Mouse (Mus musculus) frontal cortex, postnatal 14 days (tissue): ENCODE measurements around the gene Slc26a6.
A peak's percentile ranks its signal among the peaks of the same experiment; 100 is the strongest.

Source experiments
- DNase-seq, 2 experiments: peaks; one replicate each; pipeline ENCODE4 v3.0.0; 2022; ENCODE audit warnings: low spot score in 2 of 2

The Slc26a6 gene

DNA sequence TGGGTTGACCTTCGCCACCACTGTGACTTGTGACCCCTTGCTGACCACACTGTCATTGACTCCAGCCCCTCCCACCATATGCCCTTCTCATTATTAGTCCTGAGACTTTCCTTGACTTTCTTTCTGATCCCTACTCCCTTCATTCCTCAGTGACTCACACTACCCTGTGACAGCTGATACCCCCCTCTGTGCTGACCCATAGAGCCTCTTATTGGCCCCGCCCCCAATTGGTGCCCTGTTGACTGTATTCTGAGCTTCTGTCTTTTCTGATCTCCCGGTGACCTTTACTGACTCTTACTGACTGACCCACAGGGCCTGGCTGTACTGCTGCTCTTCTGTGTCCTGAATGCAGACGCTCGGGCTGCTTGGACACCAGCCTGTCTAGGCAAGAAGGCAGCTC, 7.7 kb upstream of the Slc26a6 start:
- no peak for DNase-seq

DNA sequence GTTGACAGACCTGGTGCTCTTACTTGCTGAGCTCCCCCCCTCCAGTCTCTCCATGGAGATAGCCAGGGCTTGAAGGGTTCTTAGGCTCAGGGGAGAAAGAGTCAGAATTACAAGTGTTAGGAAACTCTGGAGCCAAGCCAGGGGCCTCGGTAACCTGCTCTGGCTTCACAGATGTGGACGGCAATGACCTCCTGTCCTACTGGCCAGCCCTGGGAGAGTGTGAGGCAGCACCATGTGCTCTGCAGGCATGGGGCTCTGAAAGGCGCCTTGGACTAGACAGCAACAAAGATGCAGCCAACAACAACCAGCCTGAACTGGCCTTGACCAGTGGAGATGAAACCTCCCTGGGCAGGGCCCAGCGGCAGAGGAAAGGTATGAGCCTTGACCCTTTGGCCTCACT, 5.7 kb upstream of the Slc26a6 start:
- no peak for DNase-seq

DNA sequence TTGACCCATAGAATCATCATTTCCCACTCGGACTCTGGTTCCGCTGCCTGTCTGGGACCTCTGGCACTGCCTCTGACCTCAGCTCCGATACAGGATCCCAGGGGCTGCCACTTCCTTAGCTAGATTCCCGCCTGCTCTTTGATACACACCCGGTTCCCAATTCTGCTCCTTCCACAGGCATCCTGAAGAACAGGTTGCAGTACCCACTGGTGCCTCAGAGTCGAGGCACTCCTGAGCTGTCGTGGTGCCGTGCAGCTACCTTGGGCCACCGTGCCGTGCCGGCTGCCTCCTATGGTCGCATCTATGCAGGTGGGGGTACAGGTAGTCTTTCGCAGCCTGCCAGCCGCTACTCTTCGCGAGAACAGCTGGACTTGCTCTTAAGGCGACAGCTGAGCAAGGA, 4.7 kb upstream of the Slc26a6 start:
- no peak for DNase-seq

DNA sequence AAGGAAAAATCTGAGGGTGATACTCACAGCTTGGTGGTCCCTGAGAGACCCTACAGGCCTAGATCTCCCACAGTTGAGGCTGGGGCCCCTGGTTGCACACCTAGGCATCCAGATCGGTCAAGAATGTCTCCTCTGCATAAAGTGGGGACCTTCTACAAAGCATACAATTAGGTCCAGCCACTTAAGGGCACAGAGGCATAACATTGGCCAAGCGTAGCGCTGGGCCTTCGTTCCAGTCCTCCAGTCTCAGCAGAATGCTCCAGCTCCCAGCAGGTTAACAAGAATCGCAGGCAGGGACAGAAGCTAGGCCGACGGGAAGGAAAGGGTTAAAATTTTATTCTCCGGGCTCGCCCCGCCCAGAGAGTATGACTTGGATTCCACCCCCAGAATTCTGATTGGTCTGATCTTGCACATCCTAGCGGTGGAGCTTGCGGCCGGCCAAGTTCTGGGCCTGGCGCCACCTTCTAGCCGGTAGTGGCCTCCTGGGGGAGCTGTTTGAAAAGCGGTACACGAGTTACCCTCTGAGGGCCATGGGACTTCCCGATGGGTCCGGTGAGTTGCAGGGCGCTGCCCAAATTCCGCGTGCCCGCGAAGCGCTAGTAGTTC, 655 bp downstream of the Slc26a6 start:
- DNase-seq, result peak; percentile 88 to 91

DNA sequence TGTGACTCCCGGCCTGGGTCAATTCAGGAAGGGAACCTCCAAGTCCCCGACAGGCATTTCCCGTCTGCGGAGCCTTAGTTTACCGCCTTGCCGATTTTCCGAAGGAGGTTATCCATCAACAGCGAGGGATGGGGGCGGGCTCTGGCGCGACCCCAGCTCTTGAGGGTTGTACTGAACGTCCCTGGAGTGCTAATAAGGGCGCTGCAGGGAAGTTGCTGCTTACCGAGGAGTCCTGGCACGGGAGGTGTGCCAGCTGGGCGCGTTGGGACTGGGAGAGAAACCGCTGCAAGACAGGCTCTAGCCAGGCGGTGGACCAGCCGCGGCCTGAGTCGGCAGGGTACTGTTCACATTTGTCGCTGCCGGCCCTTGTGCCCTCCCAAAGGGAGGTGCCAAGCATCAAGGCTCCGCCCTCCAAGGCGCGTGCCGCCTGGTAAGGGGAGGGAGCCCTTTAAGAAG, 1.2 kb downstream of the Slc26a6 start:
- peak; percentile 82 to 85 for DNase-seq

DNA sequence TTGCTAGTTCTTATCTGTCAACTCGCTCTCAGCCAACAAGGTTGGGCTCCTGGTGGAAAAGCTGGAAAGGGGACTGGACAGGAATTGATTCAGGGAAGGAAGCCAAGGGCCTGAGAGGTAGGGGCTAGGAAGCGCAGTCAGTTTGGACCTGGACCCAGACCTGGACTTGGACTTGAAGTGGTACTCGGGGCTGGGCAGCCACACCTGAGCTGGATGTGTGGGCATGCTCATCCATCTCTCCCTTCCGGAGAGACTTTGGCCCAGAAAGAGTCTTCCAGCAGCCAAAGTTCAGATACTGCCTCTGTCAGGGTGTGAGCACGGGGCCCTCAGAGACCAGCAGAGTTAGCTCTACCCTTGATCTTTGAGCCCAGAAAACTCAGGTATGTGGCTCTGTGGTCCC, 2.3 kb downstream of the Slc26a6 start:
- DNase-seq, result no peak

DNA sequence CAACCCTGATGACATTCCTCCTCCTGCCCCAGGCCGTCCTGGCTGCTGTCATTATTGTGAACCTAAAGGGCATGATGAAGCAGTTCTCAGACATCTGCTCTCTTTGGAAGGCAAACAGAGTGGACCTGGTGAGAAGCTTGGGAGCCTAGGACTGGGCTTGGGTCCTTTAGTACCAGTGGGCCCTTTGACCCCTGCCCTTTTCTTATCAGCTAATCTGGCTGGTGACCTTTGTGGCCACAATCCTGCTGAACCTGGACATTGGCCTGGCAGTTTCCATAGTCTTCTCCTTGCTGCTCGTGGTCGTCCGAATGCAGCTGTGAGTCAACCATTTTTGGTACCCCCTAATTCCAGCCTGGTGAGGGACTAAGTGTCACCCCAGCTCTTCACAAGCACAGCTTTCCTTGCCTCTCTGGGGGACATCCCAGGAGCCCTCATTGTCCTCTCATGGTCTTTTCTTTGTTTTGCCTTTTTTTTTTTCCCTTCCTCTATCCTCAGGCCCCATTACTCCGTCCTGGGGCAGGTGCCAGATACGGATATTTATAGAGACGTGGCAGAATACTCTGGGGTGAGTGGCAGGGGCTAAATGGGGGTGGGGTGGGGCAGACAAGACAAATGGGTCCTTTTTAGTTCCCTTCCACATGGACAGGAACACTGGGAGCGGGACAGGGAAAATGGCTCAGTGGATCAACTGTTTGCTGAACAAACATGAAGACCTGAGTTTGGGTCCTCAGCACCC, 5.9 kb downstream of the Slc26a6 start:
- DNase-seq, result no peak

- DNase-seq, result no peak
Observed at GRCm38 (mm10) chr9:108912308-108912707, 59.2 kb downstream of the Slc26a6 start.

DNA sequence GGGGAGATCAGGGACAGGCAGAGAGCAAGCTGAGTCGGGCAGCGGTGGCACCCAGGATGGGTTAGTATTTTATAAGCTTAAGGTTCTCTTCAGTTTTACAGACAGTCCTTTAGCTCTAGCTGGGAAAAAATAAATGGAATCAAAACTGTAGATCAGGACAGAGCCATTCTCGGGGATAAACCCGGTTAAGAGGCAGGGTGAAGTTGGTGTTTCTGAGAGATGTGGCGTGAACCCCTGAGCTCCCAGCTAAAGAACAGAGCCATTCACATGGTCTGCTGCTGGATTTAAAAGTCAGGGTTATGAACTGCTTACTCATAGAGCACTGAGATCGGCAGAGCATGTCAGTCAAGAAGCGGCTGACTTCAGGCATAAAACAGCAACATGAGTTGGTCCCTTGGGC, 60.1 kb downstream of the Slc26a6 start:
- no peak for DNase-seq

- DNase-seq, result no peak
Observed at GRCm38 (mm10) chr9:108913621-108914020, 60.5 kb downstream of the Slc26a6 start.

- DNase-seq, result peak; percentile 36 to 63
Observed at GRCm38 (mm10) chr9:108914491-108914890, 61.4 kb downstream of the Slc26a6 start, which contains the start of gene Tmem89. TSS of gene Tmem89 (plus strand) at chr9:108914619.

GRCm38 (mm10) chr9:108925897-108926296, 72.8 kb downstream of the Slc26a6 start:
- DNase-seq, result no peak

- DNase-seq, result no peak
Observed at GRCm38 (mm10) chr9:108928424-108928823, 75.3 kb downstream of the Slc26a6 start.

DNA sequence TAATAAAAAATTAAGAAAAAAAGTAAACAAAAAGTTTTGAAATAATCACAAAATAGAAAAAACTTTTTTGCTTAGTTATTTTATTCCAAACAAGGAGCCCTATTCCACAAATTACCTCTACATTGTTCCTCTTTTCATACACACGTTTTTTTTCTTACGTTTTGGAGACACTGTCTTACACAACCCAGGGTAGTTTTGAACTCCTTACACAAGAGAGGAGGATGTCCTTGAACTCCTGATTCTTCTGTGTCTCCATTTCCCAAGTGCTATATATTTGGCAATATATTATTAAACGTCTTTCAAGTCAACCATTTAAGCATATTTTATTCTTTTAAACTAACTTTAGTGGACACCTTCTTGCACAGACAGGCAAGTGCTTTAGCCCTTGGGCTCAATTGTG, 82.9 kb downstream of the Slc26a6 start:
- DNase-seq, result no peak

DNA sequence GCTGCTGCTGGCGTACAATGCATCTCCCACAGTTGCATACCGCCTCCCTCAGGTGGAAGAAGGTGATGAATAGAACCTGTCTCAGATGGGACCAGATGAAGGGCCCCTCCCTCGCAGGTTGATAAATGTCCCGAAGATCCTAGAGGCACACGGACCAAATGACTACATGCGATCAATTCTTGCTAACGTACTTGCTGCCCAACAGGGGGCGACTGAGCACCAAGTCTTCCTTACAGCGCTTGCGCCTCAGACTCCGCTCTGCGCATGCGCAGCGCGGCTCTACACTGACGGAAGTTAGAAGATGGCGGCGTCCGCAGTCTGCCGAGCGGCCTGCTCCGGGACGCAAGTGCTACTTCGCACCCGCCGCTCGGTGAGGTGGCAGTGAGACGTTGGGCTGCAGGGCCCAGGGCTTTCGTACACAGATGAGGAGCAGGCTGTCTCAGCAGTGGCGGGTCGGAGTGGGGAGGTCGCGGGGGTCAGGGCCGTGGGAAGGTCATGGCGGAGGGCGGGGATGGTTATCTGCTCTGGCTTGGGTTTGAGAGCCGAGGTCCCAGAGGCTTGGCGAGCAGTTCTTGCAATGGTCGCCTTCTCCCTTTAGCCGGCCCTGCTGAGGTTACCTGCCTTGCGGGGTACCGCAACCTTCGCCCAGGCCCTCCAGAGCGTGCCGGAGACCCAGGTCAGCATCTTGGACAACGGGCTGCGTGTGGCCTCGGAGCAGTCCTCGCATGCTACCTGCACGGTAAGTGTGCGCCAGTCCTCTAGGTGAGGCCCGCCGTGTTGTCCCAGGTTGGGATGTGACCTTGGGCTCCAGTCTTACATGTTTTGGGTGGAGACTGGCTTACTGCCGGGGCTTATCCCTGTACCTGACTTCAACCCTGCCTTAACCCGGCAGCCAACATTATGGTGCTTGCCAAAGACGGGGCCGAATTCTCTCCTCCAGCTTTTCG, 83.6 kb downstream of the Slc26a6 start, which contains the start of gene Uqcrc1:
Uqcrc1 (plus strand) TSS at position 216 of the 947 bp plus-strand sequence.
- DNase-seq, result peak; percentile 90 to 94

DNA sequence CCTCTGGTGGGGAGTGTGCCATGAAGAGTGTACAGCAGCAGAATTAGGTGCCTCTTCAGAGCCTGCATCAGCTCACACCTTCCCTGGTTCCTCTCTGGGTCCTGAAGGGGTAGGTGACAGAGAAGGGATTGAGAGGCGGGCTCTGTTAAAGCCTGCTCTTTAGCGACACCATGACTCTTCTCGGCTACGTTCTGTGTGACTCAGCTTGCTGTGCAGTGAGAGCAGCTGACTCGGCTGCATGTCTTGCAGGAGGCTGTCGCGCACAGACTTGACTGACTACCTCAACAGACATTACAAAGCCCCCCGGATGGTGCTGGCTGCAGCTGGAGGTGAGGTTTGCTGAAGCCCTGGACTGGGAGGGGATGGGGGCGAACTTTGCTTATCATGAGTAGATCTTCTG, 92.0 kb downstream of the Slc26a6 start:
- no peak for DNase-seq

- no peak for DNase-seq
Observed at GRCm38 (mm10) chr9:108945608-108946007, 92.5 kb downstream of the Slc26a6 start.

DNA sequence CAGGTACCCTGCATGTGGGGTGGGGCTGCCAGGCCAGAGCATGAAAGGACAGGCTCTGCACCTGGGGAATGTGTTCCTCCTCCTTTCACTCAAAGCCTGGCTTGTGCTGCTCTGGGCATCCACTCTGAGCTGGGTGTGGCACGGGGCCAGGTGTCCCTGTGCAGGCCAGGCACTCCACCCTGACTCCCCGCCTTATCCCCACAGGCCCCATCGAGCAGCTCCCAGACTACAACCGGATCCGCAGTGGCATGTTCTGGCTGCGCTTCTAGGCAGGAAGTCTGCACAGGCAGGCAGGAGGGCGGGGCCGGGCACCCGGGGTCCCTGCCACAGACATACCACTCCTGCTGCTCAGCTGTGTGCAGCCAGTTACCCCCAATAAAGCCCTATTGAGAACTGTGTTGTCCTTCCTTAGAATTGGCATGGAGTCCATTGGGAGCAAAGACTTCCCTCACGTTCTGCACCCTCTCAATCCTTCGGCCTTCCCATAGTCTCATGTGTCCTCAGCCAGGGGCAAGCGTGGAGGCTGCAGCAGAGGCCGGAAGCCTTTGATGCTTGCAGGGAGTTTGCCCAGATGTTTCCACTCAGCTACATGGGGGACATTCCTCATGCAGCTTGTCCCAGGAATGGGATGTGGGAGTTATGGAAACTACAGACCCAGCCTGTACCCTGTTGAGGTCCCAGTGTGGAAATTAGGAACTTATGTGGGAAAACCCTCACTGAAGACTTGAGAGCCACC, 96.3 kb downstream of the Slc26a6 start:
- DNase-seq, result no peak

- DNase-seq, result no peak
Observed at GRCm38 (mm10) chr9:108949967-108950728, 97.1 kb downstream of the Slc26a6 start.

GRCm38 (mm10) chr9:108953081-108953636, 100.1 kb downstream of the Slc26a6 start, which contains the start of gene Col7a1:
TSS of gene Col7a1 (plus strand) at chr9:108953586.
- no peak for DNase-seq
